Mouse (Mus musculus) neural tube, embryonic 15.5 days (tissue): ENCODE measurements around the gene Tspan15. TPM values are rescaled to one million over a fixed set of nuclear protein-coding genes. Genes with fewer than 3 reads are reported as not detected.

Experiments
- ATAC-seq: fragments of 200-750 bp; cut with Nextera tagmentation; 2 replicates; pipeline ENCODE4 v1.8.0; 2017; ENCODE audit warnings: mild to moderate bottlenecking, moderate TSS enrichment, moderate library complexity; ENCODE audit not compliant: low FRiP score
- H3K27ac ChIP-seq: fragments of 300-500 bp; sonication (generic); replicated peaks from 2 replicates; pipeline ENCODE4 v1.5.1; 2015; ENCODE audit warnings: mild to moderate bottlenecking, inconsistent platforms
- H3K27me3 ChIP-seq: fragments of 300-500 bp; sonication (generic); replicated peaks from 2 replicates; pipeline ENCODE4 v1.6.1; 2015; ENCODE audit warnings: inconsistent platforms
- H3K36me3 ChIP-seq: fragments of 300-500 bp; sonication (generic); 2 replicates; pipeline ENCODE4 v1.6.1; 2015; ENCODE audit warnings: inconsistent platforms
- H3K4me1 ChIP-seq: fragments of 300-500 bp; sonication (generic); 2 replicates; pipeline ENCODE4 v1.6.1; 2015; ENCODE audit warnings: inconsistent platforms
- H3K4me2 ChIP-seq: fragments of 300-500 bp; sonication (generic); 2 replicates; pipeline ENCODE4 v1.6.1; 2015; ENCODE audit warnings: inconsistent platforms, mild to moderate bottlenecking, moderate library complexity
- H3K4me3 ChIP-seq: fragments of 300-500 bp; sonication (generic); replicated peaks from 2 replicates; pipeline ENCODE4 v1.5.1; 2015; ENCODE audit warnings: mild to moderate bottlenecking, inconsistent platforms
- H3K9ac ChIP-seq: fragments of 300-500 bp; sonication (generic); replicated peaks from 2 replicates; pipeline ENCODE4 v1.6.1; 2015; ENCODE audit warnings: mild to moderate bottlenecking, inconsistent platforms
- H3K9me3 ChIP-seq: fragments of 300-500 bp; sonication (generic); replicated peaks from 2 replicates; pipeline ENCODE4 v1.6.1; 2016; ENCODE audit warnings: inconsistent platforms
- WGBS: fragments of 180-500 bp; shearing (Covaris S2); methylation state at CpG from one replicate; pipeline ENCODE4 v1.1.7; 2015; ENCODE audit warnings: mixed read lengths; 5-methylcytosine and 5-hydroxymethylcytosine counted together
- polyA plus RNA-seq: library from polyadenylated mRNA; unstranded; fragments of >200 nt; fragmentation: Nextera tagmentation; extraction: Ambion mirVana; gene quantifications from 2 replicates; pipeline ENCODE4 v1.2.1, GENCODE M21; 2015

Tspan15 gene
- polyA plus RNA-seq, 1 experiment from 2014 or later = 16.6 TPM

DNA sequence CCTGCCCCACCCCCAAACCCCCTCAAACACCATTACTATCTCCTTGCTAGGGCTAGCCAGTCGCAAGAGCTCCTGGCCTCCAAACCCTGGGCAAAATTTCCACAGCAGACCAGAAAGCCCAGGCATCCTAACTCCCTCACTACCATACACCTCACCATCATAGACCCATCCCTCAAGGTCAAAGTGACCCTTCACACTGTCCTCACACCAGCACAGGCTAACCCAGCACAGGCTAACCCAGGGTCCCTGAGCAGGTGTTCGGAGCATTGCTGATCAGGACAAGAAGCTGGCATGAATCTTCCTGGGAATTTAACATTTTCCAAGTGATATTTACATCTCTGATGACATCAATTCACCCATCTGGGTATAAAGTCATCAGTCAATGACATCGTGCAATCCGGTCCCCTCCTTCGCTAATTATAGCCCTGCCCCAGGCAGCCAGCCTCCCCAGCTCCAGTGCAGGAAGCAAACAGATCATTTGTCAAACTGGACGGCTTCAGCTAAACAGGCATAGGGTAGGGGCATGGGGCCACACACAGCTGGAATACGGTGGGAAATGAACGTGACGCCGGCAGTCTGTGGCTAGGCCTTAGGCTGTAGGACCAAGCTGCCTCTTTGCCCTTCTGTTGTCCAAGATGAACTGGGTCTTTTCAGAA lies 22.7 kb downstream of the Tspan15 start:
- 25% methylated on average over 10 of the region's 10 CpGs for WGBS
- H3K27me3 ChIP-seq = no peaks in the 10 kb centered on the region
- H3K9me3 ChIP-seq = no peaks in the 10 kb centered on the region
- no peak overlapping the region for H3K27ac ChIP-seq
- ATAC-seq = no peak
- no peaks in the 10 kb centered on the region for H3K36me3 ChIP-seq
- H3K9ac ChIP-seq = no peak overlapping the region
- no peak overlapping the region for H3K4me2 ChIP-seq
- no peaks in the 10 kb centered on the region for H3K4me1 ChIP-seq
- H3K4me3 ChIP-seq = no peak overlapping the region

GRCm38 (mm10) chr10:62202574-62202973 lies 28.5 kb downstream of the Tspan15 start:
- H3K9me3 ChIP-seq = no peaks in the 10 kb centered on the region

GRCm38 (mm10) chr10:62198891-62199290 lies 32.2 kb downstream of the Tspan15 start:
- Histone ChIP-seq H3K9me3 (no peaks in the 10 kb centered on the region), H3K4me2 (no peak overlapping the region), H3K4me1 (peaks cover 4% of the 10 kb centered on the region; the same call in 1 of the 2 replicates), H3K27me3 (no peaks in the 10 kb centered on the region), H3K36me3 (no peaks in the 10 kb centered on the region), H3K9ac (no peak overlapping the region), H3K4me3 (no peak overlapping the region), H3K27ac (no peak overlapping the region)
- WGBS = 55% methylated on average over 1 of the region's 1 CpGs
- ATAC-seq = no peak

More at GRCm38 (mm10) chr10:62202574-62202973, 28.5 kb downstream of the Tspan15 start:
- Histone ChIP-seq H3K9ac (no peak overlapping the region), H3K4me2 (no peak overlapping the region), H3K4me1 (no peaks in the 10 kb centered on the region), H3K27ac (no peak overlapping the region), H3K4me3 (no peak overlapping the region), H3K36me3 (no peaks in the 10 kb centered on the region), H3K27me3 (no peaks in the 10 kb centered on the region)
- no peak for ATAC-seq
- WGBS = 78% methylated on average over 6 of the region's 6 CpGs

DNA sequence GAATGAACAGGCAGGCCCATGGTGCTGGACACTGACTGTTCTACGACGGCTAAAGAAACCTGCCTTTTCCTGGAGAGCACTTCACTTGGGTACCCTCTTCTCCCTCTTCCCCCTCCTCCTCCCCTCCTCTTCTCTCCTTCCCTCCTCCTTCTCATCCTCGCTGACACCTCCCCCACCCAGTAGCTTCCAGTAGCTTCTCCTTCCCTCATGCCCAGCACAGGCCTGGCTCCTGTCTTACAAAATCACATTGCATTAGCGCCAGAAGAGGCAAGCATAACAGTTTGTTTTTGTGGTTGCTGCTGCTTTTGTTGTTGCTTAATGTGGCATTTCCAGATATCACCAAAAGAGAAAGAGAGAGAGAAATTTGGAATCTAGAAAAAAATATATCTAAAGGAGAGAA lies 33.6 kb downstream of the Tspan15 start:
- H3K4me3 ChIP-seq = no peak overlapping the region
- no peaks in the 10 kb centered on the region for H3K36me3 ChIP-seq
- peaks cover 10% of the 10 kb centered on the region; the same call in 1 of the 2 replicates for H3K4me1 ChIP-seq
- no peak for ATAC-seq
- no peak overlapping the region for H3K4me2 ChIP-seq
- WGBS = 74% methylated on average over 4 of the region's 4 CpGs
- H3K9ac ChIP-seq = no peak overlapping the region
- H3K27ac ChIP-seq = no peak overlapping the region
- H3K27me3 ChIP-seq = no peaks in the 10 kb centered on the region
- H3K9me3 ChIP-seq = no peaks in the 10 kb centered on the region

DNA sequence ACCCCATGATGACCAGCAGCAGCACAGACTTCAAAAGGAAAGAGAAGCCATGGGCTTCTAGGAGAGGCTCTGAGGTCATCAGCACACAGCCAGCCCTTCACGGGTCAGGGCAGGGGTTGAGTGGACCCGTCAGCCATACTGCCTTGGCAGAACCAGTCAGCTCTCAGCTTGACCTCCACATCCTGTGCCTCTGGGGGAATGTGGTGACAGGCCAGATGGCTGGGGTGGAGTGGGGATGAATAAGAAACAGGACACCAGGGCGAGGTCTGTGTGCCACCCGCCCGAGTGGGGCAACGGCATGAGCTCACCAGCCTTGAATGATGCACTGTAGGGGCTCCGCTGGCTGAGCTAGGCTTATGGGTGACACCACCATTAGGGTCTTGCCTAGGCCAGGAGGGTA lies 35.7 kb downstream of the Tspan15 start:
- Histone ChIP-seq H3K4me3 (no peak overlapping the region), H3K27ac (peak overlapping the region; percentile 56; the same call in 1 of the 2 replicates)
- WGBS = 84% methylated on average over 7 of the region's 7 CpGs

DNA sequence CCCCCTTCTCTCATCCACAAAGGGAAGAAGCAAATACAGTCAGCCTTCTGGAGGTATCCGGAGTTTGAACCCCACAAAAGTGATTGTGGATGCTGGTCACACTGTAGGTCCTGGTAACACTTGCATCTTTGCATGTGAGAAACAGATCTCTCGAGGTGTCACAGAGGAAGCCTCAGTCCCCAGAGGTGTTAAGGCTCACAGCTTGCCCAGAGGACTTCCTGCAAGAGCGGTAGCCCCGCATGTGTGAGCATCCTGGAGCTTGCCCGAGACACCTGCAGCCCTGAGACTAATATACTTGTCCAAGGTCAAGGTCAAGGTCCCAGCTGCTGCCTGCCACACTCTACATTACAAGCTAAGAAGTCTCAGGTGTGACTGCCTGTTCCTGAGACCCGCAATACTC lies 36.1 kb downstream of the Tspan15 start:
- Histone ChIP-seq H3K9ac (no peak overlapping the region), H3K4me2 (no peak overlapping the region), H3K4me1 (peaks cover 10% of the 10 kb centered on the region; the same call in 1 of the 2 replicates), H3K27me3 (no peaks in the 10 kb centered on the region), H3K27ac (peak overlapping the region; percentile 56), H3K4me3 (no peak overlapping the region), H3K36me3 (no peaks in the 10 kb centered on the region), H3K9me3 (no peaks in the 10 kb centered on the region)
- no peak for ATAC-seq
- 65% methylated on average over 6 of the region's 6 CpGs for WGBS

More for the DNA sequence above, 35.7 kb downstream of the Tspan15 start:
- no peaks in the 10 kb centered on the region for H3K9me3 ChIP-seq
- no peaks in the 10 kb centered on the region for H3K36me3 ChIP-seq
- no peak for ATAC-seq
- H3K27me3 ChIP-seq = no peaks in the 10 kb centered on the region
- H3K4me1 ChIP-seq = peaks cover 10% of the 10 kb centered on the region; the same call in 1 of the 2 replicates
- no peak overlapping the region for H3K9ac ChIP-seq
- H3K4me2 ChIP-seq = no peak overlapping the region

DNA sequence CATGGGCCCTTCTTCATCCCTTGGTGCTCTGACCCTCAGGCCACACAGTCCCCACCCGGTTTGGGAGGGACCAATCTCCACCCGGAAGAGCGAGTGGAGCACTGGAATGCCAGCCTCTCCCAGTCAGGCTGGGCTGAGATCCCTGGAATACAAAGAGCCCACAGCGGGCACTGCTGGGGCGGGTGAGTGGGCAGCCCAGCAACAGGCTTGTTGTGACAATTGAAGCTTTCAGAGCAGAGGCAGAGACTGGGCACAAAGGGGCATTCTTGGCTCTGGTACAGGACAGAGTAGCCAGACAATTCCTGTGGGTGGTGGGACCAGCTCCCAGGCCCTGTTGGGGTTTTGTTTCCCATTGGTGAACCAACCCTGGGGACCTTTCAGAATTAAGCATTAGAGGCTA lies 36.6 kb downstream of the Tspan15 start:
- Histone ChIP-seq H3K4me1 (peaks cover 10% of the 10 kb centered on the region; the same call in 1 of the 2 replicates), H3K27me3 (no peaks in the 10 kb centered on the region), H3K9ac (no peak overlapping the region), H3K36me3 (no peaks in the 10 kb centered on the region), H3K4me2 (no peak overlapping the region), H3K9me3 (no peaks in the 10 kb centered on the region), H3K27ac (peak overlapping the region; percentile 58), H3K4me3 (no peak overlapping the region)
- WGBS = 65% methylated on average over 5 of the region's 5 CpGs
- ATAC-seq = peak; percentile 82

DNA sequence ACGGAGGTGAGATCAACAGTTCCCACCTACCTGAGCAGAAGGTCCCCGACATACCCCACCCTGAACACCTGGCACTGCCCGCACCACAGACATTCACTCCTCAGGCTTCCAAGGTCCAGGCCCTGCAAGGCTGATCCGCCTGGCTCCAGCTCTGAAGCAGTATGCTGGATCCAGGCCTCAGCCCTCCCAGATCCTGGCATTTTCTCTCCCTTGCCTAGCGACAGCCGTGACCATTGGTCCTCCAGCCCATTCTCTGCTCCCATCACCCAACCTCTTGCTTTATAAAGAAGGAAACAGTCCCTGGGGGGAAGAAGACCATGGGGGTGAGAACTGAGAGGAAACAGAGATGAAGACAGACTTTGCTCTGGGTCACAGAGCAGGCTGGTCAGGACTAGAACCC lies 37.0 kb downstream of the Tspan15 start:
- ATAC-seq = 0 out of 2 replicates have a peak, but pooled peaks have one; percentile 33
- Histone ChIP-seq H3K36me3 (no peaks in the 10 kb centered on the region), H3K4me3 (no peak overlapping the region), H3K4me2 (no peak overlapping the region), H3K27me3 (no peaks in the 10 kb centered on the region), H3K27ac (peak overlapping the region; percentile 58; the same call in 1 of the 2 replicates), H3K9me3 (no peaks in the 10 kb centered on the region), H3K9ac (0 out of 2 replicates have a peak overlapping the region, but pooled peaks have one; percentile 14), H3K4me1 (peaks cover 10% of the 10 kb centered on the region; the same call in 1 of the 2 replicates)
- 68% methylated on average over 6 of the region's 6 CpGs for WGBS

- Histone ChIP-seq H3K9ac (no peak overlapping the region), H3K4me3 (no peak overlapping the region), H3K4me1 (peaks cover 10% of the 10 kb centered on the region; the same call in 1 of the 2 replicates), H3K36me3 (no peaks in the 10 kb centered on the region), H3K9me3 (no peaks in the 10 kb centered on the region), H3K27ac (no peak overlapping the region), H3K4me2 (no peak overlapping the region), H3K27me3 (no peaks in the 10 kb centered on the region)
- 64% methylated on average over 9 of the region's 9 CpGs for WGBS
- ATAC-seq = no peak
These were observed 38.3 kb downstream of the Tspan15 start for GRCm38 (mm10) chr10:62192701-62193157.

DNA sequence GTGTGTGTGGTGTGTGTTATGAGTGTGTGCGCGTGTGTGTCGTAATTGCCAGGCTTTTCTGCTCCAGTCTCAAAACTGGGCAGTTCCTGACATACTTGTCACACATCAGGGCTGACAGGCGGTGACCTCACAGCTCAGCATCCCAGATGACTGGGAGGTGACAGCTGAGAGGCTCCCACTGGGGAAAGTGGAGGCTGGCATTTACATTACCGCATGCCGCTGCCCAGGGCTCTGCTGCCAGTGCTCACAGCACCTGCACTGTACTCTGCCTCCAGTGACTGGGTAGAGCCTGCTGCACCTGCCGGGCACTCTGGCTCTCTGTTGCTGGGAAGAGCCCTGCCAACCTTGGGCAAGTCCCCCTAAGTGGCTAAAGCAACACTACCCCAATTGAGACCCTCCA lies 40.2 kb downstream of the Tspan15 start:
- Histone ChIP-seq H3K4me1 (peaks cover 10% of the 10 kb centered on the region; the same call in 1 of the 2 replicates), H3K27me3 (no peaks in the 10 kb centered on the region; the same call in 1 of the 2 replicates), H3K9me3 (no peaks in the 10 kb centered on the region), H3K9ac (no peak overlapping the region), H3K27ac (no peak overlapping the region), H3K36me3 (no peaks in the 10 kb centered on the region), H3K4me3 (no peak overlapping the region), H3K4me2 (no peak overlapping the region)
- 92% methylated on average over 7 of the region's 7 CpGs for WGBS
- no peak for ATAC-seq

DNA sequence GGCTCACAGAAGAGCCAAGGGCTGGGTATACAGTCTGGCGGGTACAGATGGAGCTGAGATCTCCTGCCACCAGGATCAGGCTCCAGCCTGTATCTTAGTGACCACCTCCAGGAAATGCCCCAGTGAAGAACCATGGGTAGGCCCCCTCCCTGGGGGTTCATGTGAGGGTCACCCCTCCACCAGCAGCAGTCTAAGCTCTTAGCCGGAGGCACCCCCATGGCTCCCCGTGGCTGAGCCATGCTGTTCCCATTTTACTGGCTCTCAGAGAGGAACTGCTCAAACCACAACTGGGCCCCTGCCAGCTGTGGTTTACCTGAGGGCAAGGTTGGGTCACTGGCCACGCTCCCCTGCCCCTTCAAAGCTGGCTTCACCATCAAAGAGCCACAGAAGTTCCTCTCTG lies 41.1 kb downstream of the Tspan15 start:
- H3K4me3 ChIP-seq = no peak overlapping the region

DNA sequence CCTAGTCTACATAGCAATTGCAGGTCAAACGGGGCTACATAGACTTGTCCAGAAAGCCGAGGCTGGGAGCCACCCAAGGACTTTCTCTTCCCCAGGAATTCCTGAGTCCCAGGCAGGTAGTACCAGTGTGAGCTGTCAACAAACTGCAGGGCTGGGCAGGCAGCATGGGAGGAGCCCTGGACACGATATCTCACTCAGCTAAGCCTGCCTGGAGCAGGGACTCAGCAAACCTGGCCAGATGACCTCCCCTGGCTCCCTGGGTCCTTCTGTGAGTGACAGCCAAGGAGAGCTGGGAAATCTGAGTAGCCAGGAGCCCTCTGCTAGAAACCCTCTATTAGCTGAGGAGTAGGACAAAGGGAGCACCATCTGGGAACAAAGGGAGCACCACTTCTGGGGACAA lies 41.7 kb downstream of the Tspan15 start:
- no peak overlapping the region for H3K9ac ChIP-seq
- no peak overlapping the region for H3K27ac ChIP-seq
- no peak overlapping the region for H3K4me3 ChIP-seq
- WGBS = 73% methylated on average over 3 of the region's 3 CpGs
- H3K9me3 ChIP-seq = no peaks in the 10 kb centered on the region
- no peak for ATAC-seq
- peaks cover 10% of the 10 kb centered on the region for H3K27me3 ChIP-seq
- H3K4me1 ChIP-seq = 0 out of 2 replicates have a peak, but pooled peaks cover 5% of the 10 kb centered on the region
- no peak overlapping the region for H3K4me2 ChIP-seq
- H3K36me3 ChIP-seq = no peaks in the 10 kb centered on the region

More for the DNA sequence above, 41.1 kb downstream of the Tspan15 start:
- 0 out of 2 replicates have a peak, but pooled peaks cover 5% of the 10 kb centered on the region for H3K4me1 ChIP-seq
- no peak overlapping the region for H3K9ac ChIP-seq
- WGBS = 81% methylated on average over 4 of the region's 4 CpGs
- no peak for ATAC-seq
- H3K27me3 ChIP-seq = peaks cover 4% of the 10 kb centered on the region
- H3K4me2 ChIP-seq = no peak overlapping the region
- H3K27ac ChIP-seq = no peak overlapping the region
- H3K36me3 ChIP-seq = no peaks in the 10 kb centered on the region
- H3K9me3 ChIP-seq = no peaks in the 10 kb centered on the region
